In the genomic region with DNA sequence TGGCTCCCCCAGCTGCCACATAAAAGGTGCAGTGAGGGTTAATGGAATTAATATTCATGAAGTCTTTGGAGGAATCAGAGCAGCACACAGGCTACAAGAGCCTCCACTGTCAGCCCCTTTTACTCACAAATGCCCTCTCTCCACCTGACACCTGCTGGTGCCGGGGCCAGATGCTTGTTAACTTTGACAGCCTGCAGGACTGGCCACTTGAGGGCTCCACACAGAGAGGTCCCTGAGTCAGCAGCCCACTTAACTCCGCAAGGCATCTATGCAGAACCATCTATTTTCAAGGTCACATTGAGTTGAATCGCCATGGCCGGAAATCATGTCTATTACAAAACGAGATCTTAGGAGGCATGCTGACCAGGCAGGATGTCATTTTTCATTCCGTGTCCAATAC, we compare ENCODE assay signal across 9 mouse cellular contexts. TPM values are rescaled to one million over a fixed set of nuclear protein-coding genes. Genes with fewer than 3 reads are reported as not detected.
DNase-seq lines count a peak whose midpoint lies in the region; ATAC-seq lines count a peak whose summit lies in the region.
"Had no signal": no experiment of that assay in that cellular context is flagged by ENCODE, and none has a peak within 500 bp of the region (broad histone marks: within the 10 kb centered on the region; RNA-seq: fewer than 3 reads in every experiment).

No protein-coding gene starts in this region.

- H3K36me3 ChIP-seq in forebrain, embryonic 12.5 days (replicated peaks): no peaks in the 10 kb centered on the region
- no peaks in the 10 kb centered on the region for H3K36me3 ChIP-seq in hindbrain, embryonic 15.5 days
- no peaks in the 10 kb centered on the region for H3K36me3 ChIP-seq in midbrain, embryonic 12.5 days
- H3K36me3 ChIP-seq: liver, embryonic 15.5 days had no signal

- H3K9ac ChIP-seq in forebrain, embryonic 12.5 days: no peak overlapping the region
- H3K9ac ChIP-seq in hindbrain, embryonic 15.5 days: no peak overlapping the region
- H3K9ac ChIP-seq in midbrain, embryonic 12.5 days (replicated peaks): no peak overlapping the region
- H3K9ac ChIP-seq: liver, embryonic 15.5 days had no signal

- peak; percentile 26 to 44 for DNase-seq in heart, adult 18-20 months
- DNase-seq in heart, postnatal 25 days (ENCODE audit: low spot score): no peak
- DNase-seq in thymus, postnatal 4 days: no peak
- no peak for DNase-seq in frontal cortex, postnatal 36 days (ENCODE audit: low spot score in 2 of 2)
- DNase-seq in MN1 (ENCODE audit: low spot score): no peak

- H3K4me2 ChIP-seq in forebrain, embryonic 12.5 days: no peak overlapping the region
- no peak overlapping the region for H3K4me2 ChIP-seq in hindbrain, embryonic 15.5 days
- H3K4me2 ChIP-seq in midbrain, embryonic 12.5 days (replicated peaks): no peak overlapping the region
- H3K4me2 ChIP-seq: liver, embryonic 15.5 days had no signal

- no peaks in the 10 kb centered on the region for H3K27me3 ChIP-seq in forebrain, embryonic 12.5 days
- H3K27me3 ChIP-seq in hindbrain, embryonic 15.5 days: no peaks in the 10 kb centered on the region
- no peaks in the 10 kb centered on the region for H3K27me3 ChIP-seq in midbrain, embryonic 12.5 days
- H3K27me3 ChIP-seq: liver, embryonic 15.5 days had no signal

- peaks cover 19% of the 10 kb centered on the region for H3K4me1 ChIP-seq in forebrain, embryonic 12.5 days
- peaks cover 23% of the 10 kb centered on the region for H3K4me1 ChIP-seq in hindbrain, embryonic 15.5 days (replicated peaks)
- H3K4me1 ChIP-seq in midbrain, embryonic 12.5 days: peaks cover 25% of the 10 kb centered on the region

- peak; percentile 53 for ATAC-seq in forebrain, embryonic 12.5 days (ENCODE audit: low FRiP score)
- ATAC-seq in hindbrain, embryonic 15.5 days (ENCODE audit: low FRiP score, low read depth): peak; percentile 61
- ATAC-seq in midbrain, embryonic 12.5 days (ENCODE audit: low FRiP score, low read depth): peak; percentile 68

- H3K9me3 ChIP-seq in forebrain, embryonic 12.5 days: no peaks in the 10 kb centered on the region
- H3K9me3 ChIP-seq in hindbrain, embryonic 15.5 days: no peaks in the 10 kb centered on the region
- no peaks in the 10 kb centered on the region for H3K9me3 ChIP-seq in midbrain, embryonic 12.5 days
- H3K9me3 ChIP-seq: liver, embryonic 15.5 days had no signal

- intact Hi-C loops in heart, postnatal 25 days (cut with DNase I): loop anchor here (5.0 kb wide), 1 partner anchor 35 kb away; no protein-coding TSS in a partner anchor

- H3K4me3 ChIP-seq in forebrain, embryonic 12.5 days (replicated peaks): no peak overlapping the region
- no peak overlapping the region for H3K4me3 ChIP-seq in hindbrain, embryonic 15.5 days
- H3K4me3 ChIP-seq in midbrain, embryonic 12.5 days: no peak overlapping the region
- H3K4me3 ChIP-seq: liver, embryonic 15.5 days had no signal

- WGBS in forebrain, embryonic 12.5 days: 43% methylated on average over 6 of the region's 6 CpGs
- WGBS in hindbrain, embryonic 15.5 days: 36% methylated on average over 6 of the region's 6 CpGs
- 51% methylated on average over 6 of the region's 6 CpGs for WGBS in midbrain, embryonic 12.5 days

- 0 out of 2 replicates have a peak overlapping the region, but pooled peaks have one; percentile 2 for H3K27ac ChIP-seq in forebrain, embryonic 12.5 days
- peak overlapping the region; percentile 17 for H3K27ac ChIP-seq in hindbrain, embryonic 15.5 days (replicated peaks)
- peak overlapping the region; percentile 58 for H3K27ac ChIP-seq in midbrain, embryonic 12.5 days (replicated peaks)
- H3K27ac ChIP-seq: liver, embryonic 15.5 days had no signal

RNA-seq across cellular contexts. Expression of gene Kif13a, which starts 57.5 kb away (rescaled TPM):
- 100 to 1,000 TPM; 110 to 116 TPM for total RNA-seq in heart, adult 18-20 months (2021)
- 100 to 1,000 TPM; 109 to 118 TPM for total RNA-seq in heart, postnatal 25 days (2021)
- 13.0 and 18.5 TPM in 2 replicates for polyA plus RNA-seq in forebrain, embryonic 12.5 days (2016; fragmentation: Nextera tagmentation; extraction: Ambion mirVana)
- 13.0 and 16.9 TPM in 2 replicates for polyA plus RNA-seq in hindbrain, embryonic 15.5 days (2015; fragmentation: Nextera tagmentation; extraction: Ambion mirVana)
- 22.0 and 24.3 TPM in 2 replicates for polyA plus RNA-seq in midbrain, embryonic 12.5 days (2016; fragmentation: Nextera tagmentation; extraction: Ambion mirVana)

Comparison
In these comparisons a context has a peak if more than half of its experiments do, and no peak if none do; other contexts are left out.
1. DNase-seq: peak in heart, adult 18-20 months (2 of 2); none in heart, postnatal 25 days (single experiment), thymus, postnatal 4 days (single experiment), frontal cortex, postnatal 36 days (0 of 2) and MN1 (single experiment).
2. H3K27ac ChIP-seq: peak in every context shown above with its lines; median percentile 58 in midbrain, embryonic 12.5 days; 17 in hindbrain, embryonic 15.5 days; 2 in forebrain, embryonic 12.5 days.
3. Peak in every context shown above with its lines, with median percentiles within 50 percentile points of each other: ATAC-seq.